ENCODE assay signal across 19 mouse cellular contexts in the genomic region with DNA sequence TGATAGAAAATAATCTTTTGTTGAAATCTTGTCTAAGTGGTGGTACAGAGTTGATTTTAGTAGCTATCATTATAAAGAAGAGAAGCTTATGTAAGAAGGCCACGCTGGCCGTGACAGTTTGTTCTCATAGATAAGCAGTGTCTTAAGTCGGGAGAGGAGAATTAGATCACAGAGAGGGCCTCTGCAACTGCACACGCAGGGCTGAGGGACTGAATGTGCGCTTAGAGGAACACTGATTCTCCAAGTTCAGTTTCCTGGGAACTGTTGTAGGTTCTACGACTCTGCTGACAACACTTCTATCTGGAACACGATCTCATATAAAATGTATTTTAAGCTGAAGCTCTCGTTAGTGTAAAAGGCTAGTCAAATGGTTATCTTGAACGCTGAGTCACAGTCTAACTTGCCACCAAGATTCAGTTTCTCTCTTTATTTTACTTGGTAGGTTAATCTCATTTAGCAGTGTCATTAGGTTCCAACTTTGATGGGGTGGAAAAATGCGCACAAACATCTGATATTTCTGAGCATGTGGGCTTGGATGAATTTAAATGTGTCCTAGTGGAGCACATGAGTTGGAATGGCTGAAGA.
DNase-seq lines count a peak whose midpoint lies in the region; ATAC-seq and TF ChIP-seq lines count a peak whose summit lies in the region.
"Had no signal": no experiment of that assay in that cellular context is flagged by ENCODE, and none has a peak within 500 bp of the region (broad histone marks: within the 10 kb centered on the region; RNA-seq: fewer than 3 reads in every experiment).

No protein-coding gene starts in this region.

- no peak overlapping the region for H3ac ChIP-seq in myocyte (ENCODE audit: control insufficient read depth, insufficient read length)

- no peaks in the 10 kb centered on the region for H3K36me3 ChIP-seq in midbrain, embryonic 11.5 days (ENCODE audit: control insufficient read depth, insufficient read depth, low read length)
- no peaks in the 10 kb centered on the region for H3K36me3 ChIP-seq in midbrain, embryonic 15.5 days (replicated peaks)
- no peaks in the 10 kb centered on the region for H3K36me3 ChIP-seq in myocyte (ENCODE audit: control insufficient read depth, insufficient read depth)
- H3K36me3 ChIP-seq: embryonic facial prominence, embryonic 12.5 days; heart, embryonic 10.5 days; hindbrain, embryonic 13.5 days had no signal

- no peak for DNase-seq in gastrocnemius, adult 2 months
- no peak for DNase-seq in gastrocnemius, adult 18-20 months (ENCODE audit: low spot score)
- DNase-seq in midbrain, embryonic 11.5 days (ENCODE audit: low spot score, missing footprints) = peak; percentile 74
- DNase-seq in cerebellum, adult 8-10 months = no peak
- DNase-seq in spleen, adult 18-20 months = no peak
- DNase-seq: adrenal gland, postnatal 14 days; cerebellum, adult 2 months; cerebellum, postnatal 14 days; forebrain, postnatal 0 days; gastrocnemius, postnatal 36 days; heart, postnatal 10 days had no signal

- H3K4me1 ChIP-seq in midbrain, embryonic 11.5 days (ENCODE audit: control insufficient read depth, insufficient read depth, low read length) = no peaks in the 10 kb centered on the region
- no peaks in the 10 kb centered on the region for H3K4me1 ChIP-seq in midbrain, embryonic 15.5 days
- H3K4me1 ChIP-seq: embryonic facial prominence, embryonic 12.5 days; forebrain, embryonic 13.5 days; heart, embryonic 10.5 days; hindbrain, embryonic 13.5 days had no signal

- 91% methylated on average over 10 of the region's 10 CpGs for WGBS in midbrain, embryonic 11.5 days
- WGBS in midbrain, embryonic 15.5 days = 88% methylated on average over 10 of the region's 10 CpGs

- H3K27ac ChIP-seq in gastrocnemius, adult 2 months = peak overlapping the region; percentile 65
- H3K27ac ChIP-seq in midbrain, embryonic 11.5 days (ENCODE audit: low read depth, low read length) = no peak overlapping the region
- no peak overlapping the region for H3K27ac ChIP-seq in midbrain, embryonic 15.5 days
- H3K27ac ChIP-seq: embryonic facial prominence, embryonic 12.5 days; forebrain, embryonic 13.5 days; heart, embryonic 10.5 days; hindbrain, embryonic 13.5 days had no signal

- intact Hi-C loops in gastrocnemius, adult 2 months (cut with DNase I) = no loop called here

- no peaks in the 10 kb centered on the region for H3K79me2 ChIP-seq in myocyte (ENCODE audit: control insufficient read depth, insufficient read depth)

- no peak overlapping the region for H3K4me2 ChIP-seq in midbrain, embryonic 11.5 days
- no peak overlapping the region for H3K4me2 ChIP-seq in midbrain, embryonic 15.5 days
- peak overlapping the region; percentile 56 for H3K4me2 ChIP-seq in myocyte (ENCODE audit: low read depth)
- H3K4me2 ChIP-seq: embryonic facial prominence, embryonic 12.5 days; forebrain, embryonic 13.5 days; hindbrain, embryonic 13.5 days had no signal

- TF ChIP-seq CTCF in gastrocnemius, adult 2 months (IDR thresholded peaks at IDR 0.05) = no peak

- no peak for TF ChIP-seq POLR2A in myocyte (IDR thresholded peaks at IDR 0.05; ENCODE audit: insufficient read length, low read depth)

- no peak overlapping the region for H3K9ac ChIP-seq in midbrain, embryonic 11.5 days (ENCODE audit: low read length)
- H3K9ac ChIP-seq in midbrain, embryonic 15.5 days = no peak overlapping the region
- H3K9ac ChIP-seq: embryonic facial prominence, embryonic 12.5 days; forebrain, embryonic 13.5 days; forebrain, postnatal 0 days; hindbrain, embryonic 13.5 days had no signal

- no peak overlapping the region for H3K4me3 ChIP-seq in gastrocnemius, adult 2 months
- H3K4me3 ChIP-seq in midbrain, embryonic 11.5 days (ENCODE audit: low read depth, low read length) = no peak overlapping the region
- H3K4me3 ChIP-seq in midbrain, embryonic 15.5 days = no peak overlapping the region
- no peak overlapping the region for H3K4me3 ChIP-seq in myocyte
- H3K4me3 ChIP-seq: embryonic facial prominence, embryonic 12.5 days; forebrain, embryonic 13.5 days; heart, embryonic 10.5 days; hindbrain, embryonic 13.5 days had no signal

- H3K9me3 ChIP-seq in midbrain, embryonic 11.5 days (ENCODE audit: control insufficient read depth, low read length) = no peaks in the 10 kb centered on the region
- no peaks in the 10 kb centered on the region for H3K9me3 ChIP-seq in midbrain, embryonic 15.5 days
- H3K9me3 ChIP-seq: embryonic facial prominence, embryonic 12.5 days; forebrain, embryonic 13.5 days; heart, embryonic 10.5 days had no signal

- no peak for ATAC-seq in midbrain, embryonic 11.5 days (ENCODE audit: low FRiP score)
- ATAC-seq in midbrain, embryonic 15.5 days (replicated peaks) = no peak
- ATAC-seq in common myeloid progenitor, adult 5-6 weeks (replicated peaks; ENCODE audit: low read depth, poor library complexity, severe bottlenecking) = peak; percentile 63
- ATAC-seq: forebrain, embryonic 13.5 days; forebrain, postnatal 0 days; intestine, embryonic 16.5 days had no signal

- peaks cover 10% of the 10 kb centered on the region for H3K27me3 ChIP-seq in midbrain, embryonic 11.5 days (ENCODE audit: control insufficient read depth, insufficient read depth, low read length)
- H3K27me3 ChIP-seq in midbrain, embryonic 15.5 days (replicated peaks) = no peaks in the 10 kb centered on the region
- no peaks in the 10 kb centered on the region for H3K27me3 ChIP-seq in myocyte (ENCODE audit: control insufficient read depth, insufficient read depth, insufficient read length)
- H3K27me3 ChIP-seq: embryonic facial prominence, embryonic 12.5 days; forebrain, embryonic 13.5 days; hindbrain, embryonic 13.5 days had no signal

TF ChIP-seq in myocyte, 11 proteins besides CTCF, POLR2A, EP300 and RAD21:
- TF ChIP-seq TCF12 (IDR thresholded peaks at IDR 0.05; ENCODE audit: insufficient read depth, poor library complexity, severe bottlenecking) = no peak
- TF ChIP-seq E2F4 (IDR thresholded peaks at IDR 0.05; ENCODE audit: insufficient read depth) = no peak
- no peak for TF ChIP-seq SRF (IDR thresholded peaks at IDR 0.05; ENCODE audit: control insufficient read depth, insufficient read length, low read depth)
- no peak for TF ChIP-seq POLR2AphosphoS2 (IDR thresholded peaks at IDR 0.05; ENCODE audit: insufficient read length, low read depth)
- no peak for TF ChIP-seq USF1 (IDR thresholded peaks at IDR 0.05; ENCODE audit: low read depth)
- no peak for TF ChIP-seq MYOG (IDR thresholded peaks at IDR 0.05; ENCODE audit: control insufficient read depth in 1 of 3, insufficient read depth in 1 of 3, insufficient read length in 2 of 3, low read depth in 2 of 3)
